In genomic region chr19:32940806-32941205, GRCm38 (mm10) we compare ENCODE assay signal across 16 mouse cellular contexts.
"Had no signal": no experiment of that assay in that cellular context is flagged by ENCODE, and none has a peak within 500 bp of the region (broad histone marks: within the 10 kb centered on the region; RNA-seq: fewer than 3 reads in every experiment).

No protein-coding gene starts in this region.

- H3K36me3 ChIP-seq: neural tube, embryonic 13.5 days; neural tube, embryonic 15.5 days; stomach, embryonic 15.5 days had no signal

- H3K4me1 ChIP-seq: neural tube, embryonic 13.5 days; neural tube, embryonic 15.5 days; stomach, embryonic 15.5 days had no signal

- H3K27ac ChIP-seq: neural tube, embryonic 13.5 days; neural tube, embryonic 15.5 days; stomach, embryonic 15.5 days; stomach, postnatal 0 days had no signal

- H3K9ac ChIP-seq: neural tube, embryonic 13.5 days; neural tube, embryonic 15.5 days; stomach, embryonic 15.5 days had no signal

- H3K9me3 ChIP-seq: neural tube, embryonic 13.5 days; neural tube, embryonic 15.5 days; stomach, embryonic 15.5 days had no signal

- DNase-seq: retina, postnatal 1 day; right cerebral cortex, adult 18-20 months; right cerebral cortex, postnatal 14 days; right cerebral cortex, postnatal 25 days; right cerebral cortex, postnatal 4 days; spleen, adult 18-20 months; thymus, adult 18-20 months; thymus, adult 2 months; thymus, postnatal 14 days; thymus, postnatal 25 days; thymus, postnatal 36 days; thymus, postnatal 4 days had no signal

- H3K27me3 ChIP-seq: neural tube, embryonic 13.5 days; neural tube, embryonic 15.5 days; stomach, embryonic 15.5 days had no signal

- H3K4me3 ChIP-seq: neural tube, embryonic 13.5 days; neural tube, embryonic 15.5 days; stomach, embryonic 15.5 days had no signal
